Mouse (Mus musculus) v-Abl transformed pro-B cells (cell line): Measurements from ENCODE around the gene Zfp668.

Experiments
- in situ Hi-C, 2 experiments: fragments of 400-800 bp; cut with MboI; formaldehyde crosslinking; loops; one replicate each; pipeline ENCODE4 v1.15.1; 2025; ENCODE audit not compliant: unreplicated experiment in 2 of 2

Gene Zfp668

GRCm38 (mm10) chr7:127876467-127877348 is at the start of gene Zfp668:
Gene Zfp668, minus strand, starts transcription at chr7:127876828.
- in situ Hi-C loops, result no loop called here

- in situ Hi-C loops, result no loop called here
Observed at GRCm38 (mm10) chr7:127926066-127926465, 49.4 kb upstream of the Zfp668 start.

DNA sequence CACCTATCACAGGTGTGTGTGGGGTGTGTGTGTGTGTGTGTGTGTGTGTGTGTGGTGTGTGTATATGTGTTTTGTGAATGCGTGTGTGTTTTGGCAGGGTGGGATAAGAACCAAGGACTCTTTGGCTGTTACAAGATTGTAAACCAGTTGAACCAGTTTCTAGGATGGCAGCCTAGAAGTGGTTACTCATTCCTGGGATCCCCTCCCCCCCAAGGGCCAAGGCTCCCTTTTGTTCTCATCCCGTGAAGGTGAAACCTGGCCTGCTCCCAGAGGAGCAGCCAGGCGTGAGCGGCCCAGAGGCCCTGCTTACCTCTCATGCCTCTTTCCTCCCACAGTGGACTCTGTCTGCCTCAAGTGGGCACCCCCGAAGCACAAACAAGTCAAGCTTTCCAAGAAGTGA is 48.6 kb upstream of the Zfp668 start:
- in situ Hi-C loops, result no loop called here

GRCm38 (mm10) chr7:127923714-127924113 is 47.1 kb upstream of the Zfp668 start:
- in situ Hi-C loops, result no loop called here

- in situ Hi-C loops, result no loop called here
Observed at GRCm38 (mm10) chr7:127922451-127923275, 46.0 kb upstream of the Zfp668 start.

GRCm38 (mm10) chr7:127921516-127921915 is 44.9 kb upstream of the Zfp668 start:
- in situ Hi-C loops, result no loop called here

DNA sequence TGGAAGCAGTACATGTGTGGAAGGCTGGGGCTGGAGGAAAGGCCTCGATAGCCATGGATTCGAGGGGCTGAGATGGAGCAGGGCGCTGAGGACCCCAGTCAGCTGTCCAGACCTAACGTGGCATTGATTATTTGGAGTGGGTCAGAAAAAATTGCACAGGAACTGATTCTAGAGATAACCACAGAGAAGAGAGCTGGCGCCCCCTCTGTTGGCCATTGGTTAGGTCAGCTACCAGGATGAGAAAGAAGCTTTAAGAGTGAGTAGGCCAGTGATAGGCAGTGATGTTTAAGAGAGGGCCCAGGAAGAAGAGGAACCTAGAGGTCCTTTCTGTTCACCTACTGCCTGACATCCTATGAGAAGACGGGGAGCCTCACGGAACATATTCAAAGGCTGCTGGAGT is 42.7 kb upstream of the Zfp668 start:
- in situ Hi-C loops, result no loop called here

DNA sequence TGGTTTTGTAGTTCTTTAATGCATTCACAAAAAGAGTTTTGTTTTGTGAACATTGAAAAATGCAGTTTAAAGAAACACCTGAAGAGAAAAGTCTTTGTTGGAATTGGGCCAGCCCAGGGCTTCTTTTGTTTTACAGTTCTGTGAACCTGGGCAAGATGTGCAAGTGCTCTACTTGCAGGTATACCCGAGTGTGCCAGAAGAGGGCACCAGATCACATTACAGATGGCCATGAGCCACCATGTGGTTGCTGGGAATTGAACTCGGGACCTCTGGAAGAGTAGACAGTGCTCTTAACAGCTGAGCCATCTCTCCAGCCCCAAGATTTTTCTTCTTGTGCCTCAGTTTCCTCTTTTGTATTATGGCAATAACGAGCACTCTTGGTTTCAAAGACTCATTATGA is 41.6 kb upstream of the Zfp668 start:
- in situ Hi-C loops, result no loop called here

GRCm38 (mm10) chr7:127915293-127915692 is 38.7 kb upstream of the Zfp668 start:
- in situ Hi-C loops, result no loop called here

DNA sequence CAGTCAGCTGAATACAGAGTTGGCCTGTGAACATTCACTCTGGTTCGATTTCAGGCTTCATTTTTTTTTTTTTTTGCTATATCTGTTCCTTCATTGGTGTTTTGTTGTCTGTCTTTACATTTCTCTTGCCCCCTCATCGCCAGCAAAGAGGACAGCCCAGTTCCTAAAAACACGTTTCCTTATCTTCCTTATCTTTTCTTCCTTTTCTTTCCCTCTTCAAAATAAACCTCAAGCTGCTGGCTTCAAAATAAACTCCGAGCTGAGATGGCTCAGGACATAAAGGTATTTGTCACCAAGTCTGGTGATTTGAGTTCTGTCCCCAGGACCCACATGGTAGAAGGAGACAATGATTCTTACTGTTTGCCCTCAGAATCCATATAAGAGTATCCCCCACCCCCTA is 36.3 kb upstream of the Zfp668 start:
- in situ Hi-C loops, result no loop called here

DNA sequence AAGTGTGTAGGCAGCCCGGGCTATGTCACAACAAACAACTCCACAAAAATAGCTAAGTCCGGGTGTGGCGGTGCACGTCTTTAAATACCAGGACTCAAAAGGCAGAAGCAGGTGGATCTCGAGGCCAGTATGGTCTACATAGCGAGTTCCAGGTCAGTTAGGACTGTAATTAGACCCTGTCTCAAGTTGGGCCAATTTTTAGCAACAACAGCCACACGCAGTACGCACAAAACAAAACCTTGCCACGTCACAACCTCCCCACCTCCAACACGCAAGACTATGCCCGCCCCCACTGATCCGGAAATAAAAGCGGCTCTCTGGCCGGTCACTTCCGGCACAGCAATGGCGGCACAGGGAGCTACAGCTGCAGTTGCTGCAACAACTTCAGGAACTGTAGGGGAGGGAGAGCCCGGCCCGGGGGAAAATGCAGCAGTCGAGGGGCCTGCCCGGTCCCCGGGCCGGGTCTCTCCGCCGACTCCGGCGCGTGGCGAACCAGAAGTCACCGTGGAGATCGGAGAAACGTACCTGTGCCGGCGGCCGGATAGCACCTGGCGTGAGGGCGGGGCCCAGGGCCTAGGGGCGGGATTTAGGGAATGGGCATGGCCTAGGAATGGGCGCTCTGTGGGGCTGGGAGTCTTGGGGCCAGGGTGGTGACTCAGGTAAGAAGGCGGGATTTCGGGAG is 35.7 kb upstream of the Zfp668 start, which contains the start of gene Kat8:
Gene Kat8, plus strand, starts transcription at position 327 of the 682 bp plus-strand sequence.
- in situ Hi-C loops, result no loop called here

DNA sequence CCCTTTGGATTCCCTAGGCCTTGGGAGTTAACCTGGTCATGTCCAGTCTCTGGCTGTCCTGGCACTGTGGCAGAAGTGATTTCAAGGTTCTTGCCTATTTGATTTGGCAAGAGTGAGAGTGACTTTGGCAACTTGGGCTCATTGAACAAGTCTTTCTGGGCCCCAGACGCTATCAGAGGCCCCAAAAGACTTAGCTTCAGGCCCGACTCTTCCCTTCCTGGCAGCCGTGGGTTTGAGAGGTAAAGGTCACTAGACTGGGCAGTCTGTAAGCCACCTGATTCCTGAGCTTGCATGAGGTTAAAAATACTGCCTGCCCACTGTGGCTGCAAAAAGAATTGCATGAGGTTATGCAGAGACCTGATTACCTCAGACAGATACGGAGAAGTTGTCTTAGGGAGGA is 32.0 kb upstream of the Zfp668 start:
- in situ Hi-C loops, result no loop called here

DNA sequence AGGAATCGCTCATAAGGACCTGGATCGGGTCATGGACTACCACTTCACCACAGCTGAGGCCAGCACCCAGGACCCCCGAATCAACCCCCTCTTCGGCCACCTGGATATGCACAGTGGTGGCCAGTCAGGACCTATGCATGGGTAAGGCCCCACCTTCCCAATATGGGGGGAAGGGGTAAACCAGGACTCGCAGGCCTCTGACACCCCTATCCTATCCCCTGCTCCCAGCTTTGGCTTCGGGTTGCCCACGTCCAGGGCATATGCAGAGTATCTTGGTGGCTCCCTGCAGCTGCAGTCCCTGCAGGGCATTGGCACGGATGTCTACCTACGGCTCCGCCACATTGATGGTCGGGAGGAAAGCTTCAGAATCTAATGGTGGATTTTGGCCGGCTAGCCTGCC is 31.3 kb upstream of the Zfp668 start:
- in situ Hi-C loops, result no loop called here

GRCm38 (mm10) chr7:127903971-127904796 is 27.6 kb upstream of the Zfp668 start, which contains the start of gene Bckdk:
Gene Bckdk, plus strand, starts transcription at chr7:127904082.
- in situ Hi-C loops, result no loop called here

- in situ Hi-C loops, result no loop called here
Observed at GRCm38 (mm10) chr7:127901772-127902171, 25.1 kb upstream of the Zfp668 start.

DNA sequence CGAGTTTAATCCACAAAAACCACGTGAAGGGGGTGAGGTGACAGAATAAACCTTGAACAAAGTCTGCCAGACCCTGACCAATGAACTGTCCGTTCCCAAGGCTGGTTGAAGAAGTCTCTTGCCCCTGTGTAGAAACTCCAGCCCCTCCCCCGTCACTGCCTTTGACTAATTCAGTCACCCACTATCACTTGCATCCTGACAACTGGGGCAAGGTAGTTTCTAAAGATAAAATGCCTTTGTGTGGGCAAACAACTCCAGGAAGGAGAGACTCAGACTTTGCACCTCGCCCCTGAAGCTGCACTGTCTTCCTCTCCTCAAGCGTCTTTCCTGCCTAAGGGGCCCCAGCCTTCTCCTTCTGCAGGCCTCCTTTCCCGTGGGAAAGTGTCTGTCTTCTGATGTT is 23.4 kb upstream of the Zfp668 start:
- in situ Hi-C loops, result no loop called here

GRCm38 (mm10) chr7:127898179-127898956 is 21.7 kb upstream of the Zfp668 start:
- in situ Hi-C loops, result no loop called here

GRCm38 (mm10) chr7:127897542-127897941 is 20.9 kb upstream of the Zfp668 start:
- in situ Hi-C loops, result no loop called here

DNA sequence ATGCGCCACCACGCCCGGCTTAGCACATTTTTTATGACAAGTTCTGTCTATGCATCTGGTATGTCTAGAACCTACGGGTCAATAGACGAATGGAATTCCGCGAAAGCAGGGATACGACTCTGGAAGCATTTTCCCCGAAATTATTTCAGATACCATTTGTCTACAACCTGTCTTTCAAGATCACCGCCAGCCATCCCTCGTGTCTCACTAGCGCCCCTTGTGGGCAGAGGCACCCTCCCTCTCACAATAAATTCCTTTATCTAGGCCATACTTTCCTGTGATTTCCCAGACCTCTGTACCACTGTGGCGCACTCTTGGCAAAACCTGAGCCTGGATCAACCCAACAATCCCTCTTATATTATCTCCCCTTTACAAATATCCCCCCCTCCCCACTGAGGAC is 19.8 kb upstream of the Zfp668 start:
- in situ Hi-C loops, result no loop called here
